Mouse (Mus musculus) layer of hippocampus, postnatal 36 days (tissue): Measurements from ENCODE around the gene 6430628N08Rik. TPM values are rescaled to one million over a fixed set of nuclear protein-coding genes. Genes with fewer than 3 reads are reported as not detected.
A peak's percentile ranks its signal among the peaks of the same experiment; 100 is the strongest.

Source experiments
- DNase-seq, 2 experiments: peaks; one replicate each; pipeline ENCODE4 v3.0.0; 2022
- total RNA-seq, 2 experiments: library from RNA; stranded (reverse); gene quantifications; 2 replicates each; pipeline ENCODE4 v1.2.3; 2021

6430628N08Rik gene
- total RNA-seq, 2 experiments from 2014 or later, result not detected

DNA sequence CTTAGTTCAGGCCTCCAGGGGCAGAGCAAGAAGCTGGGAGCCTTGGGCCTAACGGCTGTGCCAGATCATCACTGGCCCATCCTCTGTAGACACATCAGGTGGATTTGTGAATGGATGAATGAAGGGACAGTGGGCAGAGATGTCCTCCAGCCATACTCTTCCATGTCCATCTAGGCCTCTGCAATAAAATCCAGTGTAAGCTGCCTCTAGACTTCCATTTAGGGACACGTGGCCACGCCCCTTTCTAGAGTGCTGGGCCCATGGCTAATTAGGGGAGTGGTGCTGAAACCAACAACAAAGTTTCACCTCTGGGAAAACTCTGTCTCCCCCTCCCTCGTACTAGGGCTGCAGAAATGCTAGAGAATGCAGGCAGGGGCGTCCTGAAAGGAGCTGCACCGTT is 399 bp upstream of the 6430628N08Rik start:
- no peak for DNase-seq

DNA sequence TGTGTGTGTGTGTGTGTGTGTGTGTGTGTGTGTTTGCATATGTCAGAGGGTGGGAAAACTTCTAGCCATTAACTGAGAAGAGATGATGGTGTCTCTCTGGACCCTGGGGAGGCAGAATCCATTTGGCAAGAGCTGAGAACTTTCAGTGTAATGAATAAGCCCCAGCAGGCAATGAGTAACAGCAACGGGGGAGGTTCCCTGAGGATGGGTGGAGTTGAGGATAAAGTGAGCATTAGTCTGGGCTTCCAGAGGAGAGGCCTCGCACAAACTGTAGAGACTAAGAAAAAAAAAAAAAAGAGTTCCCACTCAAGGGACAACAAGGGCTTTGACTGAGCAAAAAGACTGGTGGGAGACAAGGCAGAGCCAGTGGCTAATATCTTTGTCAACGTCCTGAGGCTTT is 3.8 kb downstream of the 6430628N08Rik start:
- no peak for DNase-seq

GRCm38 (mm10) chr4:115897901-115898631 is 7.6 kb downstream of the 6430628N08Rik start:
- no peak for DNase-seq

GRCm38 (mm10) chr4:115902816-115903215 is 12.4 kb downstream of the 6430628N08Rik start:
- DNase-seq, result peak; percentile 74 to 76

DNA sequence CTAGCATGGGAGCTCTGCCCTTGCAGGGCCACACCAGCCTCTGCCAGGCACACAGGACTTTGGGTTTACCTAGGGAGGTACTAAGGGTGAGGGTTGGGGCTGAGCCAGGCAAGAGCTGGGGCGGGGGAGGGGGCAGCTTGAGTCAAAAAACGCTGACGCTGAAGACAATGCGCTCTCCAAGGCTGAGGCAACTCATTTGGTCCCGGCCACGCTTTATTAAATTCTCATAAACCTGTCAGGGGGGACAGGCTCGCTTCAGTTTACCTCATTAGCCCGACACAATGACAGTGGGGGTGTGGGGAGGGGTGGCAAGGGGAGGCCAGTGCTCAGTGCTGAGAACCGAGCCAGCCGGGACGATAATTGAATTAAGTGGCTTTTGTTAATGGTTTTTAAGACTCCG is 13.9 kb downstream of the 6430628N08Rik start:
- DNase-seq, result no peak

DNA sequence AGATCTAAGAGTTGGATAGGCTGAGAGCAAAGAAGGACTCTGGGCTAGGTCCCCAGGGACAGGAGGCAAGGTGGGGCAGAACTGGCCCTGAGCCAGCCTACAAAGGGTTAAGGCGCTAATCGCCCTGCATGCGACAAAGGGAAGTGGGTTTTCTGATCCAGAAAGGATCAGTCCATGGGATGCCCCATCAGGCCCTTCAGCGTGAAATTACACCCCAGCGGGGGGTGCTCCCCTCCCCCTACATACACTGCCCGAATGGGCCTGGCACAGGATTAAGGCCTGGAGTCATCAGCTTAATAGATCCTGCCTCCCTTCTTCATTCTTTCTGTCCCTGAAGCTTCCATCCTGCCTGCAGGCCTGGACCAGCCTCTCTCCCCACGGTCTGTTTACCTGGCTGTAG is 15.2 kb downstream of the 6430628N08Rik start:
- no peak for DNase-seq

- DNase-seq, result no peak
Observed at GRCm38 (mm10) chr4:115906791-115907190, 16.3 kb downstream of the 6430628N08Rik start.

DNA sequence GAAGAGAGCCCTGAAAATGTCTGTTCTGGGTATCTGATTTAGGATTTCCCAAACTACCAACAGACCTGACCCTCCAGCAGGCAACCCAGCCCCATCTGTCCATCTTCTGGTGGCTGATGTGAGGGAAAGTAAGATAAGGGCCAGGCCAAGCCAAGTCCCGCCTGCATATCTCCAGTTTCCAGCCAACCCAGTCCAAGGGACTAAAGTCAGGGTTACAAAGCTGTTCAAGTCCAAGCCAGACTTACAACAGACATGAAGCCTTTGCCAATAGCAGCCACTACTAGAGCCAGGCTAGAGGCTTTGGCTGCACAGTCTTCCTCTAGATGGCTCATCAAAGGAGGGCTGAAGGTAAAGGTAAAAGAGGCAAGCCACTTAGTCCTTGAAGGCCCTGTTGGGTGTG is 17.5 kb downstream of the 6430628N08Rik start:
- DNase-seq, result no peak

DNA sequence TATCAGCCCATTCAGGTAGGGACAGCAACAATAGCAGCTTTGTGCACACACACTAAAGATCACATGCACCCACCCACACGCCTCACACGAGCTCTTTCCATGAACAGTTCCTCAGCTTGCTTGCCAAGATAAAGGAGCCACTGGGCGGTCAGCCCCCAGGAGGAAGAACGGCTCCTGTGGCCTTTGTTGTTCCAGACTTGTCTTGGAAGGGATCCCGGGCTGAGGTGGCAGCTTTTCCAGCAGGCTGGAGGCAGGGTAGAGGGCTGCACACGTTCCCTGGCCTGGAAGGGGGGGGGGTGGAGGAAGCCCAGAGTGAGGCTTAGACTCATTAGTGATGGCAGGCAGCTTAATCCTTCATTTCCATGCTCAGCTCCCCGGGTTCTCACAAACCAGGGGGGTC is 18.2 kb downstream of the 6430628N08Rik start:
- no peak for DNase-seq

DNA sequence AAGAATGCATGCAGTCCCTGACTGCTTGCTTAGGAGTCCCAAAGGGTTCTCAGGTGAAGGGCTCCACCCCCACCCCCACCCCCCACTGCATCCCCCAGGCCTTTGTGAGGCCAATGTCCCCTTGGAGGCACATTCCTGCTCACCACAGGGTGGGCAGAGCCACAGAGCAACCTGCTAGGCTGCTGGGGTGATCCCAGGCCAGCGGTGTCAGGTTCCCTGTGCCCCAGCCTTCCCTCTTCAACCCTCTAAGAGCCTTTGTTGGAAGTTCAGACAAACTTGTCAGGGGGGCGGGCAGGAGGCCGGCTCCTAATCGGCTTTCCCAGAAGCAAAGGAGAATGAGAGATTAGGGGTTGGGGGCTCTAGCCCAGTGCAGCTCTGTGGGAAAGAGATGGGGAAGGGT is 21.1 kb downstream of the 6430628N08Rik start:
- no peak for DNase-seq

DNA sequence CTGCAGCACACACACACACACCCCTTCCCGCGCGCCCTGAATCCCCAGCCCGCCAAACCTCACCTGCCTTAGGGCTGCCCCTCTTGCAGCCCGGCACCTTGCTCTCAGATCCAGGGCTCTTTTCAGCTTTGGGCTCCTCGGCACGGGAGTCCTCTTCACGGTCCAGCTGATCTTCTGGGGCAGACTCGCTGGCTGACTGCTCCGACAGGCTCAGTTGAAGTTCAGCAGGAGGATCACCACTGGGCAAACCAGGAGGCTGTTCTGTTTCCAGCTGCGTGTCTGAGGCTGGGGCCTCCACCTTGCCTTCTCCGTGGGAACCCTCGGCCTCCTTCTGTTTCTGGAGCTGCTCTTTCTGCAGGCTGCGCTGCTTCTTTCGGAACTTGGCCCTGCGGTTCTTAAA is 29.4 kb downstream of the 6430628N08Rik start:
- DNase-seq, result no peak

DNA sequence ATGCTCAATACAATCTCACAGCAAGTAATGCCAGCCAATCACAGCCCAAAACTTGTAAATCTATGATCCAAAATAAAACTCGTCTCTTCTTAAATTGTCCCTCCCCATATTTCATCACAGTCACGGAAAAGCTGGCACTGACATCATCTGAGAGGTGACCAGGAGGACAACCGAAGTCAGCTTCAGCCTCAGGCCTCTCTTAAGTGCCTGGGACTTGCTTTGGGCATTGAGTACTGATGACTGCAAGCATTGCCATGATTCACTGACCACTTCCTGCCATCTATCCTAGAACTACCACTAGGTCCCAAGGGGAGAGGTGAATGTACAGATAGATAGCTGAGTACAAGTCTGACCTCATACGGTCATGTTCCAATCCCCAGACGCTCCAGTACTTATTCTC is 32.2 kb downstream of the 6430628N08Rik start:
- DNase-seq, result no peak

GRCm38 (mm10) chr4:115923262-115923880 is 32.9 kb downstream of the 6430628N08Rik start:
- no peak for DNase-seq

GRCm38 (mm10) chr4:115927637-115928036 is 37.2 kb downstream of the 6430628N08Rik start:
- no peak for DNase-seq

GRCm38 (mm10) chr4:115931556-115932088 is 41.2 kb downstream of the 6430628N08Rik start:
- no peak for DNase-seq

- no peak for DNase-seq
Observed at GRCm38 (mm10) chr4:115935835-115936581, 45.5 kb downstream of the 6430628N08Rik start.

GRCm38 (mm10) chr4:115936646-115937045 is 46.2 kb downstream of the 6430628N08Rik start:
- no peak for DNase-seq

DNA sequence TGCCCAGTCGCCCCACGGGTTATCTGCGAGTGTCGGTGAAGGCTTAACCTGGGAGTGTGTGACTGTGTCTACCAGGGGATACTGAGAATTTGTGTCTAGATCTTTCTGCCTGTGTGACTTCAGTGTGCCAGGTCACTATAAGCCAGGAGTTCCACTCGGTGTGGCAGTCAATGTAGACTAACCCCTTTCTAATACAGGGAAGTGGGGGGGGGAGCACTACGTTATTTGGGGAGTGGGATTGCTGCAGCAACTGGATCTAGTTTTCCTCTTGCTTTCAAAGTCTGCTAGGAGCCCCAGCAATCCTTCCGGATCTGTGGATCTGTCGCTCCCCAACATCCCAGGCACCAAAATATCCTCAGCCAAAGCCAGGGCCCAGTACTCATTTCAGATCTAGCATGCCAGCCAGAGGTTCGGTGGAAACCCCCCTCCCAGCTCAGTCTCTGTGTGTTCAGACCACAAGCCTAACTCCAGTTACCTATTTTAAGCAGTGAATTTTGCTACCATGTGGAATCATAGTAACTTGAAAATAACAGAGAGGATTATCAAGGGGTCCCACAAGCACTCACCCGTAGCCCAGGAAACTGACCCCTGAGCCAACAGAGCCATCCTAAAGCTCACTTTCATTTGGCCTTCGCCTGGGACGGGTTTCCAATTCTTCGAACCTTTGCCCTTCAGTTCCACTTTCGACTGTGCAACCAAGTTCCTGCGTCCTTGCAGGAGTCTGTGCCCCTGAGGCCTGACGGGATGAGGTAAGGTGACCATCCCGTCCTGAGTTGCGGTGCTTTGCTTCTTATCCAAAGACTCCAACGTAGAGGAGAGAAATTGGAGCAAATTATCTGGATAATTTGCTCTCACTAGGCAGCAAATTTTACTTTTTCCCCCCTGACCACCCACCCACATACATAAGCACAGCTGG is 46.9 kb downstream of the 6430628N08Rik start:
- no peak for DNase-seq

DNA sequence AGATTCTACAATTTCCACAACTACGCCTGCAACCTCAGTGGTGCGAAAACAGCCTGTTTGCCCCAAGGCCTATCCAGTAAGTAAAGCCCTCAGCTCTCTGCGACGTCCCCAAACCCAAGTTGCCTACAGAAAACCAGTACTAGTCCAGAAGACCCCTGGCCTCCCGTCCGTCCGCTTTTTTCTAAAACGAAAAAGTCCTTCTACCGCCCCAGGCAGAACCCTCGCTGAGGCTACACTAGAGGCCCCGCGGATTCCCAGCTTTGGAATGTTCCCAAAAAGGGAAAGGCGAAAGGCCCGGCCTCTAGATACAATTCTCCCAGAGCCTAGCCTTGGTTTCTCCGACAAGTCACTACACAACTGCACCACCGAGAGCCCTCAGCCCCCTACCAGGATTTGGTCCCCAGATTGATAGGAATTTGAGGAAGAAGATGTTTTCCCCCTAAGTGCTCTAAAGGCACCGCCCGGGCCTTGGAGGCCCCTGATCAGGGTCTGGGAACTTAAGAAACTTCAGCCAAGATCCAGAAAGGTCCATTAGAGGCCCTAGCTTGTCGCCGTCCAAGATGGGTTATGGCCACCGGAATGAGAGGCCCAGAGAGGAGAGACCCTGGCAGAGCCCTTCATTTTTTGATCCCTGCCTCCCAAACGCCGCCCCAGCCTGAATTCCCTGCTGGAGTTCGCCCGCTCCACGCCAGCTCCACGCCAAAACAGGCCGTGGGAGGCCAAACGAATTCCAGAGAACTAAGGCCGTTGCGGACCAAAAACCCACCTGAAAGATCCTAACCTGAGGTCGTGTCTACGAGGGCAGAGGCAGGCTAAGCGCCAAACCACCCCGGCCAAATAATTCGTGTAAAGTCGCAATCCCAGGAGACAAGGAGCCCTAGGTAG is 48.1 kb downstream of the 6430628N08Rik start:
- DNase-seq, result peak; percentile 31 to 44

GRCm38 (mm10) chr4:115939295-115940102 is 49.0 kb downstream of the 6430628N08Rik start, which contains the start of gene Dmbx1:
Dmbx1 (minus strand) TSS chr4:115939926.
- DNase-seq, result no peak
